Mouse (Mus musculus) E14TG2a.4 (cell line): Measurements from ENCODE around the gene Rbm18.

Experiments used
- H3K27me3 ChIP-seq: 2 replicates; pipeline ENCODE4 v1.6.1; 2014; ENCODE audit warnings: low read length, control low read depth; ENCODE audit not compliant: insufficient read depth
- H3K36me3 ChIP-seq: 2 replicates; pipeline ENCODE4 v1.6.1; 2014; ENCODE audit warnings: low read length, control low read depth; ENCODE audit not compliant: insufficient read depth
- H3K4me1 ChIP-seq: replicated peaks from 2 replicates; pipeline ENCODE4 v1.6.1; 2014; ENCODE audit warnings: low read depth, low read length, control low read depth
- H3K4me3 ChIP-seq: replicated peaks from 2 replicates; pipeline ENCODE4 v1.5.1; 2014; ENCODE audit warnings: mild to moderate bottlenecking, low read length
- H3K9me3 ChIP-seq: 2 replicates; pipeline ENCODE4 v1.6.1; 2014; ENCODE audit warnings: low read length, control low read depth
- CTCF ChIP-seq: conservative IDR thresholded peaks from 2 replicates; pipeline ENCODE4 v1.5.1; 2014; ENCODE audit warnings: low read length
- NANOG ChIP-seq: IDR thresholded peaks from 2 replicates; pipeline ENCODE4 v1.6.1; 2014; ENCODE audit warnings: borderline replicate concordance, low read length, mixed read lengths
- POU5F1 ChIP-seq: IDR thresholded peaks from 2 replicates; pipeline ENCODE4 v1.6.1; 2014; ENCODE audit warnings: low read length, borderline replicate concordance

Gene Rbm18

GRCm38 (mm10) chr2:36101866-36102558, 34.6 kb downstream of the Rbm18 start:
- H3K27me3 ChIP-seq, result peaks cover 100% of the 10 kb centered on the region
- H3K36me3 ChIP-seq, result no peaks in the 10 kb centered on the region
- TF ChIP-seq NANOG (no peak), POU5F1 (no peak), CTCF (no peak)
- H3K4me3 ChIP-seq, result peak overlapping the region; percentile 68; the same call in 1 of the 2 replicates
- H3K9me3 ChIP-seq, result no peaks in the 10 kb centered on the region
- peaks cover 65% of the 10 kb centered on the region for H3K4me1 ChIP-seq

- H3K9me3 ChIP-seq, result no peaks in the 10 kb centered on the region
- no peak overlapping the region for H3K4me3 ChIP-seq
- TF ChIP-seq POU5F1, result no peak
- no peak for TF ChIP-seq NANOG
- no peak for TF ChIP-seq CTCF
- no peaks in the 10 kb centered on the region for H3K36me3 ChIP-seq
- H3K27me3 ChIP-seq, result peaks cover 100% of the 10 kb centered on the region
- H3K4me1 ChIP-seq, result peaks cover 63% of the 10 kb centered on the region
Observed at GRCm38 (mm10) chr2:36099739-36100138, 36.8 kb downstream of the Rbm18 start.

- H3K36me3 ChIP-seq, result no peaks in the 10 kb centered on the region
- peaks cover 61% of the 10 kb centered on the region for H3K4me1 ChIP-seq
- no peaks in the 10 kb centered on the region for H3K9me3 ChIP-seq
- peaks cover 99% of the 10 kb centered on the region for H3K27me3 ChIP-seq
- no peak for TF ChIP-seq CTCF
- no peak for TF ChIP-seq POU5F1
- no peak for TF ChIP-seq NANOG
- H3K4me3 ChIP-seq, result no peak overlapping the region
Observed at GRCm38 (mm10) chr2:36098021-36098420, 38.6 kb downstream of the Rbm18 start.

- no peak overlapping the region for H3K4me3 ChIP-seq
- peaks cover 99% of the 10 kb centered on the region for H3K27me3 ChIP-seq
- no peaks in the 10 kb centered on the region for H3K36me3 ChIP-seq
- no peaks in the 10 kb centered on the region for H3K9me3 ChIP-seq
- peaks cover 54% of the 10 kb centered on the region for H3K4me1 ChIP-seq
- no peak for TF ChIP-seq POU5F1
- no peak for TF ChIP-seq CTCF
- TF ChIP-seq NANOG, result no peak
Observed at GRCm38 (mm10) chr2:36097129-36097815, 39.3 kb downstream of the Rbm18 start.

GRCm38 (mm10) chr2:36093914-36094475, 42.6 kb downstream of the Rbm18 start:
- Histone ChIP-seq H3K27me3 (peaks cover 96% of the 10 kb centered on the region), H3K4me3 (peak overlapping the region; percentile 68), H3K4me1 (peaks cover 66% of the 10 kb centered on the region), H3K9me3 (no peaks in the 10 kb centered on the region), H3K36me3 (no peaks in the 10 kb centered on the region)
- no peak for TF ChIP-seq POU5F1

GRCm38 (mm10) chr2:36093301-36093700, 43.3 kb downstream of the Rbm18 start:
- no peaks in the 10 kb centered on the region for H3K9me3 ChIP-seq
- H3K4me3 ChIP-seq, result no peak overlapping the region
- H3K4me1 ChIP-seq, result peaks cover 65% of the 10 kb centered on the region
- peaks cover 94% of the 10 kb centered on the region for H3K27me3 ChIP-seq
- no peaks in the 10 kb centered on the region for H3K36me3 ChIP-seq
- TF ChIP-seq POU5F1 (no peak), NANOG (no peak), CTCF (no peak)

- H3K4me3 ChIP-seq, result no peak overlapping the region
- H3K9me3 ChIP-seq, result no peaks in the 10 kb centered on the region
- H3K27me3 ChIP-seq, result peaks cover 93% of the 10 kb centered on the region
- no peaks in the 10 kb centered on the region for H3K36me3 ChIP-seq
- TF ChIP-seq CTCF (no peak), NANOG (no peak), POU5F1 (no peak)
- H3K4me1 ChIP-seq, result peaks cover 60% of the 10 kb centered on the region
Observed at GRCm38 (mm10) chr2:36092748-36093147, 43.8 kb downstream of the Rbm18 start.

- no peaks in the 10 kb centered on the region for H3K9me3 ChIP-seq
- no peaks in the 10 kb centered on the region for H3K36me3 ChIP-seq
- TF ChIP-seq NANOG (no peak), CTCF (no peak), POU5F1 (no peak)
- H3K27me3 ChIP-seq, result peaks cover 92% of the 10 kb centered on the region
- H3K4me3 ChIP-seq, result peak overlapping the region; percentile 84
- peaks cover 54% of the 10 kb centered on the region for H3K4me1 ChIP-seq
Observed at GRCm38 (mm10) chr2:36090853-36091741, 45.5 kb downstream of the Rbm18 start.
